Mouse (Mus musculus): ENCODE data around the gene Rhpn2.
"Not testable (repeated sequence)": the region's sequence is repeated elsewhere in the genome, so short reads cannot be mapped to it uniquely, and the experiment has no call there.

Gene Rhpn2

DNA sequence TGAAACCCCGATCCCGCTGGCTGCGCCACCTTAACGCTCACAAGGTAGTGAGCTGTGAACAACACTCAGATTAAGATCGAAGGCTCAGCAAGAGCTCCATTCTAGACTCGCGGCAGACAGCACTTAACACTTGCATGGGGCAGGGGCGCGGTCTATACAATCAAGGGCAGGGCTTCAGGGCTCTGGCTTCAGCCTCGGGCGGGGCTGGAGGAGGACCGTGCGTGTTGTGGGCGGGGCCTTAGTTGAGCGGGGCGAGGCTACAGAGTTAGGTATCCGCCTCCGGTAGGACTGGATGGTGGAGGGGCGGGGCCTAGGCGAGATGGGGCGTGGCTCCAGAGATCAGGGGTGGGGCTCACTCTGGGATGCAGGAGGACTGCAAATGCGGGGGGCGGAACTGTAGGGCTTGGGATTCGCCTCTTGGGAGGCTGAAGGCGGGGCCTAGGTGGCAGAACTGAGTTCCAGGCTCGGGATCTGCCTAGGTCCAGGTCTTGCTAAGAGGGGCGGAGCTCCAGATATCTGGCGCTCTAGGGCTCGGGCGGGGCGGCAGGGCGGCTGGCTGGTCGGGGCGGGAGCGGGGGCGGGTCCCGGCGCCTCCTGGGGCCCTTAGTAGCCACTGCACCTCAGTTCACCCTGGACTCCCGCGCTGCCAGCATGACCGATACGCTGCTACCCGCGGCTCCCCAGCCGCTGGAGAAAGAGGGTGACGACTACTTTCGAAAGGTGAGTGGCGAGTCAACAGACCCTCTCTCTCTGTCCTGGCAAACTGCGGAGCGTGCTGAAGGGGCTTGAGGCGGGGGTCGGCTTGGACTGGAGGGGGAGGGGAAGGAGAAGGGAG is at the start of gene Rhpn2:
Rhpn2 (plus strand) TSS at position 479 of the 835 bp plus-strand sequence.
- DNase-seq: peak; percentile 100

DNA sequence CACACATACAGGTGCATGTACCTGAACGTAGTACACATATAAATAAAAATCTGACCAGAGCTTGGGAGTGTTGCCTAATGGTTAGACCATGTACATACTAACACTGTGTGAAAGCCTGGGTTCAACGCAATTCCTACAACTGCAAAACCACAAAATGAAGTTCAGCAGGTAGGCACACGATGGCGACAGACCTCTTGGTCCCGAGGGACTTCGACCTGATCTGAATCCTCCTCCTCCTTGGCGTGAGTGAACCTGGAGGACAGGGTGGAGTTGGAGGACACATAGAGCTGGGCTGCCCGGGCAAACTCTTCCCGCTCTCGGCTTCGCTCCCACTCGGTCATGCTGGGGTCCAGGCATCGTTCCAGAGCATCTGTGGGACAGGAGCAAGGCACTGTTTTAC is 40.5 kb upstream of the Rhpn2 start:
- peak; percentile 29 to 50 for DNase-seq

DNA sequence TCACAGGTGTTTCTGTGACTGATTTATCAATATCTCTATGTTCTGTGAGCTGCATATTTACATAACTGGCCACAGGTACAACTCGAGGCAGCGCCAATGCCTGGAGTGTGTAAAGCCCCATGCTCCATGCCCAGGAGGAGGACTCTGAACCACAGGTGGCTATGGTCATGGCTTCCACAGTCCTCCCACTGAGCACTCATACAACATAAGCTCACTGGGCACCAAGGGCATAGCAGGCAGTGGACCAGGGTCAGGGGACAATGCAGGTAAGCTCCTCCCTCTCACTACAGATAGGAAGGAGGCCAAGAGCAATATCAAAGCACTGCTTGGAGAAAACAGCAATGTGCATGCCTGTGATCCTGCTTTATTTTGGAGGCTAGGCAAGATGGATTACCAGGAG is 38.3 kb upstream of the Rhpn2 start:
- no peak for DNase-seq

DNA sequence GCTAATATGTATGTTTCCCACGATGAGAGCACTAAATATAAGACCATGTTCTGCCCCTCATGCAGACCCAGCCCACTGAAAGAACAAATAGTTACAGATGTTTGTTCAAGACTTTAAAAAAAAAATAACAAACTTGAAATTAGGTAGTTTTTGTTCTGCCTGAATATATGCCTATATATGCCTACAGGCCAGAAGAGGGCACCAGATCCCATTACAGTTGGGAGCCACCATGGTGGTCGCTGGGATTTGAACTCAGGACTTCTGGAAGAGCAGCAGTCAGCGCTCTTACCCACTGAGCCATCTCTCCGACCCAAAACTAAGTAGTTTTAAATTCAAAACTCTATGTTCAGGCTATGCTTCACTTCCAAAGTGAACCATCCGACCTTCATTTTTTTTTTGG is 36.1 kb upstream of the Rhpn2 start:
- no peak for DNase-seq

DNA sequence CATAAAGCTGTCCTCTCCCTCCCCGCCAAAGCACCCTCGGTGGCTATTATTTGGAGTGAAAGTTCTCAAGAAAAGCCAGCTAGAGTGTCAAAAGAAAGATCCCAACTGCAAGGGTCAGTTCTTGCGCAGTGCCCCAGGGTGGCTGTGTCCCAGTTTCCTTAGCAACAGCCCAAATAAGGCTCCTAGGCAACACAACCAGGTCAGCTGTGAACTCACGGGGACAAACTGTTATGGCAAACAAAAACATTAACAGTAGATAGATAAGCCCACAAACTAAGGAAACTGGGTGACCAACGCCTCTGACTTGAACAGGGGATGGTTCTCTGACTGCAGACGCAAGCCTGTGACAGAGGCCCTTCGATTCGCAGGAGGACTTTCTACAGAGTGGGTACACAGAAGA is 34.3 kb upstream of the Rhpn2 start:
- DNase-seq: no peak

GRCm38 (mm10) chr7:35300792-35301191 is 33.2 kb upstream of the Rhpn2 start:
- DNase-seq: no peak

- no peak for DNase-seq
Measured at GRCm38 (mm10) chr7:35311214-35311613, 22.8 kb upstream of the Rhpn2 start.

- no peak for DNase-seq
Measured at GRCm38 (mm10) chr7:35314156-35314555, 19.8 kb upstream of the Rhpn2 start.

GRCm38 (mm10) chr7:35317729-35318609 is 16.0 kb upstream of the Rhpn2 start, which contains the start of gene Gpatch1:
Gene Gpatch1 (minus strand): TSS chr7:35318440.
- peak; percentile 97 to 98 for DNase-seq

DNA sequence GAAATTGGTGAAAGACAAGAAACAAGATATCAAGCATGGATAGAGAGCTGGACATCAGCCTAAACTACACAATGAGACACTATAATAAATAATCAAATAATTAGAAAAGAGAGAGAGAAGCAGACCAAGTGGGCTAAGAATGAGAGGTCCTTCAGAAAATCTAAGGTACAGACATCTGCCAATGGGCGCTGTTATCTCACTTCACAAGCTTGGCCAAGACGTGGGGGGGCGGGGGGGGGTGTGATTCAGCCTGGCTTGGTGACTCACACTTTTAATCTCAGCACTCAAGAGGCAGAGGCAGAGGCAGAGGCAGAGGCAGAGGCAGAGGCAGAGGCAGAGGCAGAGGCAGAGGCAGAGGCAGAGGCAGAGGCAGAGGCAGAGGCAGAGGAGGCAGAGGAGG is 14.7 kb upstream of the Rhpn2 start:
- DNase-seq: not testable (repeated sequence)

GRCm38 (mm10) chr7:35319755-35320154 is 14.2 kb upstream of the Rhpn2 start:
- no peak for DNase-seq

- no peak for DNase-seq
Measured at GRCm38 (mm10) chr7:35322161-35322560, 11.8 kb upstream of the Rhpn2 start.

DNA sequence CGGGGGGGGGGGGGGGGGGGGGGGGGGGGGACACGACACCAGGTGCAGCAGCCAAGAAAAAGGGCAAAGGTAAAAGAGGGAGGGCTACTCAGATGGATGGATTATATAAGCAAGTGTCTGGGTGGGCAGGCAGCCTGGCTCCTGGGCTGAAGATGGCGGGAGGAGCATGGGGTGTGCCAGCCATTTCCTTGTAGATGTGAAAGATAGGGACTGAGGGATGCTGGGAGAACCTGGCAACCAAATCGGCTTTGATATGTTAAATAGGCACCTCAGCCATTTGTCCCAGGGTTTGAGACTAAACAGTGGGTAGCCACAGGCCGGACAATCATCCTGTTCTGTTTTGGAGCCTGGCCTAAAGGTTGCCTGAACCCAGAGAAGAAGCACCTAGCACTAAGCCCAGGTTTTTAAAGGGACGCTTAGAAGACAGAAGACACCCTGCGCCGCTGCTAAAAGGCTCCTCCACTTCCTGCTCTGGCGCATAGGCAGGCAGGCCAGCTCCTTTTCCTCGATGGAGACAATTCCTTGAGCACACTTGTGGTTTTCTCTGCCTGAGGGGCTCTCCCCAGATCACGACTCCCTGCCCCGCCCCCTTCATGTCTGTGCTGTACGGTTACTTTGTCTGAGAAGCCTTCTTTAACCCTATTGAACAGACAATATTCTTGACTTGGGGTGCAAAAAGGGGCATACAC is 11.1 kb upstream of the Rhpn2 start:
- DNase-seq: peak; percentile 30 to 32

GRCm38 (mm10) chr7:35331590-35331989 is 2.4 kb upstream of the Rhpn2 start:
- DNase-seq: no peak

DNA sequence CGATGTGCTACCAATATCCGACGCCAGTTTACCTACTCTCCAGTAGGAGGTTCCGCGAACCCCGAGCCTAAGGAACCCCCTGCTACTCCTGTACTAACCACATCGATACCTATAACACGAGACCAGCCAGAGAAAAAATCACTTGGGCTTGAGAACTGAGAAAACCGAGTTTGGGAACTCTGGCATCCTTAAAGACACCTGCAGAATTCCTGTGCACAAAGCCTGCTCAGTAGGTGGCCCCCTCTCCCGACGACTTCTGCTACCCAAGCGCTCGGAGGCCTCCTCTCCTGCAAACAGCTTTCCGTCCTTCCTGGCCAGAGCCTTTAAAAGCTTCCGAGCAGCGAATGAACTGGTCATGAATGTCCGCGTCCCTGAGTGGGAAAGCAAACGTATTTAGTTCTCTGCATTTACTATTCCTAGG is 729 bp upstream of the Rhpn2 start:
- peak in 1 of 2 experiments; percentile 51 for DNase-seq

GRCm38 (mm10) chr7:35334527-35335452 is 820 bp downstream of the Rhpn2 start:
- peak; percentile 51 to 55 for DNase-seq

GRCm38 (mm10) chr7:35340196-35340595 is 6.2 kb downstream of the Rhpn2 start:
- DNase-seq: no peak

GRCm38 (mm10) chr7:35341282-35341681 is 7.3 kb downstream of the Rhpn2 start:
- DNase-seq: peak; percentile 50 to 54

DNA sequence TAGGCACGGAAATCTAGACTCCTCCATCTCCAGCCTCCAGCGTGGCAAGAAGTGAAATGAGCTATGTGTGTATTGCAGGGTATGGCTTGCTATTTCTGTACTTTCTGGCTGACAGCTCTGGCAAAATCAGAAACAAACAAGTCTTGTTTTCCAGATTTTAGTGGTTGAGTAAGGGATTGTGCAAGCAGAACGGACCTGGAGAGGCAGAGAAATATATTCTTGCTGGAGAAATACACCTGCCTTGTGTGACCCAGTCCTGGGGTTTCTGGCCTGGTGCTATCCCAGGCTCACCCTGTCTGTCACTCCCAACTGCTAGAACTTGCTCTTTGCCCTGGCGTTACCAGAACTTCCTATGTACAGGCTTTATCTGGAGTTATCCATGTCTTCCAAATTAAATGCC is 8.5 kb downstream of the Rhpn2 start:
- no peak for DNase-seq

- no peak for DNase-seq
Measured at GRCm38 (mm10) chr7:35344785-35345330, 10.9 kb downstream of the Rhpn2 start.

DNA sequence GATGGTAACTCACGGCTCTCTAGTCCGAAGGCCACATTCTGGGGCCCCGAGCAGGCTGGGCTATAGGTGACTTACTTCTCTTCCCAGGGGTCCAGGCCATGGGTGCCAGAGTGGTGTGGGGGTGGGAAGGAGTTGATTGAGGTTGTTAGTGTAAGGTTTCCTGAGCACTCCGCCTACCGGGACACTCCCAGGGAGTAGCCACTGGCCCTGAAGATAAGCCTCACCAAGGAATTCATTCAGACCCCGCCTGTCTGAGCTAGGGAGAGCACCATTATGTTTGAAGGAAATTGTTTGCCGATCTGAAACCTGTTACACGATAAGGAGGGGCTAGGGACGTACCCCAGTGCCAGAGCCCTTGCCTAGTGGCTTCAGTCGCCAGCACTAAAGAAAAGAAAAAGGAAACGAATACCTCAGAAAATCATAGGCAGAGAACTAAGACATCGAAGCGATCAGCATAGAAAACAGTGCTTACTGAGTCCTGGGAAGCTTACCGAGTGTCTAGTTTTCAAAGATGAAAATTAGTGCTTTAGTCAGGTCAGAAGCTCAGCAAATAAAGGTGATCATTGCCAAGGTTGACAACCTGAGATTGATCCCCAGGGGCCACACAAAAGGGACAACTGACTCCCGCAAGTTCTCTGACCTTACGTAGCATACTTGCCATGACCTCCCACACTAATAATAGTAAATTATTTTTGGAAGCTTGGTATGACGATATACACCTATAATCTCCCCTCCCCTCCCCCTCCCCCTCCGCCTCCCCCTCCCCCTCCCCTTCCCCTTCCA is 14.1 kb downstream of the Rhpn2 start:
- DNase-seq: no peak
